Mouse (Mus musculus) frontal cortex, adult 2 months (tissue): Measurements from ENCODE around the gene Ebp. TPM values are rescaled to one million over a fixed set of nuclear protein-coding genes. Genes with fewer than 3 reads are reported as not detected.

Experiments used
- DNase-seq, 2 experiments: peaks; one replicate each; pipeline ENCODE4 v3.0.0; 2022; ENCODE audit warnings: low spot score in 1 of 2; ENCODE audit errors: extremely low spot score in 1 of 2
- polyA plus RNA-seq: library from polyadenylated mRNA; depleted of rRNA; stranded (reverse); fragments of >200 nt; gene quantifications from 2 replicates; pipeline ENCODE4 v1.2.3, GENCODE M21; 2012; rRNA removed

The Ebp gene
- polyA plus RNA-seq: 20.0 and 22.7 TPM in 2 replicates

DNA sequence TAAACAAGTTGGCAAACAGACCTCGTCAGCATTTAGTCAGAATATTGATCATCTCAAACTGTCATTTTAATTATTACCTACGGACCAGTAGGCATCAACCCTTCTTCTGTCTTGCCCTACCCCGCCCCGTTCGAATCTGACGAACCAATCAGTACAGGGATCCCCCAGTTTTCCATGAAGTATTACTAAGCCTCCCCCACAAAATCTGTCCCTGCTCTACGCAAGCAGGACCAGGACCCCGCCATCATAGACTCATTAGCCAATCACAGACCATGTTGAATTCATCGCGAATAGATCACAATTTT is at the start of gene Ebp:
Ebp (minus strand) TSS at position 94 of the 305 bp plus-strand sequence.
- DNase-seq: peak in 1 of 2 experiments; percentile 62

- DNase-seq: no peak
Observed at GRCm38 (mm10) chrX:8238804-8239395, 45.6 kb upstream of the Ebp start.

- DNase-seq: no peak
Observed at GRCm38 (mm10) chrX:8236704-8237103, 43.4 kb upstream of the Ebp start.

- DNase-seq: no peak
Observed at GRCm38 (mm10) chrX:8233602-8234001, 40.3 kb upstream of the Ebp start.

DNA sequence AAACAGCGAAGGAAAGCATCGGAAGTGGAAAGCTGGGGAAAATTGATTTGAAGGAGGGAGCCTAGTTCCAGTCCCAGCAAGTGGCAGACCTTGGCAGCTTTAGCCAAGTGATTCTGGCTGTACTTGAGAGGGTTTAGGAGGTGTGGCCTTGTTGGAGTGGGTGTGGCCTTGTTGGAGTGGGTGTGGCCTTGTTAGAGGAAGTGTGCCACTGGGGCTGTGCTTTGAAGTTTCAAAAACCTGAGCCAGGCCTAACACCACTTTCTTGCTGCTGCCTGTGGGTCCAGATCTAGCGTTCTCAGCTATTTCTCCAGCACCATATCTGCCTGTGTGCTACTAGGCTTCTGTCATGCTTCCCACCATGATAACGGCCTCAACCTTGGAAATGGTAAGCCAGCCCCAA is 37.0 kb upstream of the Ebp start:
- DNase-seq: no peak

DNA sequence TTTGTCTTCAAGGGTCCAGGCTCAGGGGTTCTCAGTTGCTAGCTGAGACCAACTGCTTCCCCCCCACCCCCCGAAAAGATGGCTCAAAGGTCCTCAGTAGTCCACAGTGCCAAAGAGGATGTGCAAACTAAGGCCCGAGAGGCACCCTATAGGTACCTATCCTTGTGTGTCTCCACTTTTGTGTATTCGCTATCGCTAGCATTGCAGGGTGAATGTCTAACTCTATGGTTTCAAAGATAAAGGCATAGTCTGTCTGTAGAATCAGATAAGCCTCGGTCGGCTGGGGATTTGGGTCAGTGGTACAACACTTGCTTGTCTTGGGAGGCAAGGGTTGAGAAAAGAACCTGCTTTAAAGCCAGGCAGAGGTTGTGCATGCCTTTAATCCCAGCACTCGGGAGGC is 30.2 kb upstream of the Ebp start:
- DNase-seq: no peak

DNA sequence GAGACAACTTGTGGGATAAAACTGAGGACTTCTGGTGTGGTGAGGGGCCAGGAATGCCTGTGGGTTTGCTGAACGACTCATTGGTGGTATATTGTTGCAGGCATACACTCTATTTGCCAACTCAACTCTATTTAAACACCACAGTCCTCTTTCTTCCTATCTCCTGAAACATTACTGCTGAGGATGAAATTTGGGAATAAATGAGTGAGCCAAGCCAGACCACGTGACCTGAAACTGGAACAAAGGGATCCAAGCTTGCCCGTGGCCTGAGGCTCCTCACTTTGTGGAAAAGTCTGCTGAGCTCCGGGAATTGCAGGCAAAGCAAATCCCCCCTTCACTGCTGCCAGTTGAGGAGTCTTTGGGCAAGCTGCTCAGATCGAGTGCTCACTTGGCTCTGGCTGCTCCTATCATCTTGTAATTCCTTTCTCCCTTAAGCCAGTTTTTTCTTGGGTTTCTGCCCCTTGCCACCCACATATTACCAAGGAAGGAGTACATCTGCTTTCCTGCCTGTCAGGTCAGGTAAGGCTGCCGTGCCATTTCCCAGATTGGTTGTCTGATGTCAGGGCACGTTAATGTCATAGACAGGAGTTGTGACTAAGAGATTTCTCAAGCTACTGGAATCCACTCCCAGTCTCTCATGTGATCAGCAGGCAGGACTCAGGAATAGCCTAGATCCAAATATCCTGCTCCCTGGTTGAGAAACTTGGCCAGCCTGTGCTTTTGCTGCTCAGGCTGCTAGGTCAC is 29.5 kb upstream of the Ebp start:
- DNase-seq: peak in 1 of 2 experiments; percentile 50

DNA sequence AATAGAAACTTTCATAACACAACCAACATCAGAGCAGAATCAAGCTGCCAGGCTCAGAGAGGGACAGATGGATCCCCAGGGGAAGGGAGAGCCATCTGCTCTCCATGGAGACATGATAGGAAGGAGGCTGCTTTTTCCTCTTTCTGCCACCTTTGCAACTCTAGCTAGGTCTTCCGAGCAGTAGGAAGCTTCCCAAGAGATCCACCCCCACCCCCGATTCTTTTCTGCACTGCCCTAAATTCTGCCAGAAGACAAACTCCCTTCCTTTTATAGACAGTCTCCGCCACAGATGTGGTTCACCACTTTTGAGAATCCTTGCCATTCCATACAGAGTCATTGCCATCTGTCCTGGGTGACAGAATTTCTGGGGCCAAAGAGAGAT is 29.0 kb upstream of the Ebp start:
- DNase-seq: peak; percentile 35 to 73

- no peak for DNase-seq
Observed at GRCm38 (mm10) chrX:8219651-8220050, 26.3 kb upstream of the Ebp start.

DNA sequence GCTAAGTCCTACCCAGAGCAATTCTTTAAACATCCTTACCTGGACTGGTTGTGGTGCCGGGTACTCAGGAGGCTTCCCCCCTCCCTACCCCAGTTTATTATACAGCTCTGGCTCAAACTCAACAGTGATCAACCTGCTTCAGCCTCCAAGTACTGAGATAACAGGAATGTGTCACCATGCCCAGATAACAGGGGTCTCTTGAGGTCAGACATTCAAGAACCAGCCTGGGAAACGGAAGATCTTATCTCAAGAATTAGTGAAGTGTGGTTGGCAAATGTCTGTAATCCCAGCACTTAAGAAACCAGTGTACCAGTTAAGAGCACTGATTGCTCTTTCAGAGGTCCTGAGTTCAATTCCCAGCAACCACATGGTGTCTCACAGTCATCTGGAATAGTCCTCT is 24.8 kb upstream of the Ebp start:
- DNase-seq: no peak

DNA sequence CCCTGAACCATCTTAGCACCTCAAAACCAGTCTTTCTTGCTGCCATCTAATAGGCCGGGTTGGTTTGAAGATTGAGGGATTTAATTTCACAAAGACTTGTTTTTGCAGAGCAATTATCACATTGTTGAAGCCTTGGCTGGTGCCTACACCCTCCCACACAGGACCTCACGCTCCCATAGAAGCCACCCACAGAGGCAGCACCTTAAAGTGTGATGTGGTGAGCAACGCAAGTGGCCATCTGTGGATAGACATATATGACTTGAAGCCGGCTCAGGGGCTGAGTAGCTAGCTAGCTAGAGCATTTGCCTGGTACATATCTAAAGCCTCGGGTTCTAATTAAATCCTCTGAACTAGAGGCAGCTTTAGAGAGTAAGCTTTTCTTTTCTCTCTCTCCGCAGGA is 24.1 kb upstream of the Ebp start:
- DNase-seq: peak; percentile 29 to 71

DNA sequence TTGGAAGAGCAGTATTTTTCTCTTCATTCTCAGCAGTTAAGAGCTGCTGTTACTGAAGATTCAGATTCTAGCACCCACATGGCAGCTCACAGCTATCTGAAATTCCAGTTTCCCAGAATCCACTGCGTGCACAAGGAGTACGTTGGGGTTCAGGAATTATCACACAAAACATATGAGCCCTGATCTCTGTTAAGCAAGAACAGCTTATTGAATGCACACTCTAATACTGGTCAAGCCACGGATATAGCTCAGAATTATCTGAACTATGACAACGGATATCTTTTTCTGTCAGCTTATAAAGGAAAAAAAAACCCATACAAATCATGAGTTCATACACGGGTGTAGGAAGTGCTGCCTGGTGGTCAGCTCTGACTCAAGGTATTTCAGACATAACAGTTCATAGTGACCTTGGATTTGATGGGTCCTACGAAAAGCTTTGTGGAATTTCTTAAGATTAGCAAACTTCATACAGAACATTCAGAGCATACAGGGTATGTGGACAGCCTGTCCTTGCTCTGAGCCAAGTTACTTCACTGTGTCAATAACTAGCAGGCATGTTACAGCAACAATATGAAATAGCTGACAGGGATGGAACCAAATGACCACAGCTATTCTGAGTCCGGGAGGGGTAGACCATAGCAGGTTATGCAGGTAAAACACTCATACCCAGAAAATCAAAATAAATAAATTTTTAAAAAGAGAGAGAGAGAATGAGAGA is 18.3 kb upstream of the Ebp start:
- no peak for DNase-seq

DNA sequence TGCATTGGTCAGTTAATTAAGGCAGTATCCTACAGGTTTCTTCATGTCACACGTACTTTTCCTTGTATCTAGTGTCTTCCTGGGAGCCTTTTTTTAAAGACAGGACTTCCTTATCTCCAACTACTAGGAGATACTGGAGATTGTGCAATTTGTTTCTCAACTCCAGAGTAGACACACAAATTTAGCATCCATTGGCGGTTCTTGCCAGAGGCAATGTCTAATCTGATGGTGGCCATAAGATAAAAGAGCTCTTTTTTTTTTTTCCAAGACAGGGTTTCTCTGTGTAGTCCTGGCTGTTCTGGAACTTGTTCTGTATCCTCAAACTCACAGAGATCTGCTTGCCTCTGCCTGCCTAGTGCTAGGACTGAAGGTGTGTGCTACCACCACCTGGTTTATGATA is 16.4 kb upstream of the Ebp start:
- no peak for DNase-seq

DNA sequence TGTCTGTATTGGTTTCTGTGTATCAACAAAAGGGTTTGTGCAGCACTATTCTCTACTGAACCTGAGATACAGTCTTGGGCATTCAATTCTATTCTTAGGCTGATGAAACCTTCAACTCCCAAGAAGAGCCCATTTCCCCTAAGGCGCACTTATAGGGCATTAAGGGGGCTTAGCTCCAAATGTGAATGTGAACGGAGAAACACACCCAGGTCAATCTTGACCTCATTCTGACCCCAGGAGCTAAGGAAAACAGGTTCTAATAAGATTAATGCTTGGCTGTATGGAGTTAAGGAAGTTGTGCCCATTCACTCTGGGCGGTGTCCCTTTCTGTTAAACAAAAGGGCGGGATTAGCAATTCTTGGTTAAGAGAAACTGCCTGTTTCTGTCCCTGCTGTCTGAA is 13.9 kb upstream of the Ebp start:
- no peak for DNase-seq

DNA sequence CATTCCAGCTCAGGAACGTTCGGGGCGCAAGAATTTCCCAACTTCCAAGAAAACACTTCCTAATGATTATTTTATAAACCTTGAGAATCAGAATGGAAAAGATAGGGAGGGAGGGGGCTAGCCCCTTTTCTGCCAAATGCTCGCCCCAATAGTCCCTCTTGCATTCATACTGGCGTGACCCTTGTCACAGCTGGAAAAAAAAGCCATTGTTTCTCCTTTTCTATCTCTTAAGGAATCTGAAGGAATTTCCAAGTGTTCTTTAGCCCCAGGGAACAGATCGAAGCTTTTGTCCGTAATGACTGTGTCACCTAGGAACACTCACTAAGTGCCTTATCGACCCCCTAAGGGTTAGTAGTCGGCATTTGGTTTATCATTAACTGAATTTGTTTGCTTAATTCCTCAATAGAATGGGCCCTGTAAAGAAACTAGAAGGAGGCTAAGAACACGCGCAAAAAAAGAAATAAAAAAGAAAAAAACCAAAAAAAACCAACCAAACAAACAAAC is 13.4 kb upstream of the Ebp start:
- no peak for DNase-seq

GRCm38 (mm10) chrX:8206015-8206693 is 12.8 kb upstream of the Ebp start, which contains the start of gene Porcn:
Gene Porcn (minus strand): TSS chrX:8206525.
- peak; percentile 58 to 85 for DNase-seq

- DNase-seq: peak in 1 of 2 experiments; percentile 32
Observed at GRCm38 (mm10) chrX:8205551-8205950, 12.2 kb upstream of the Ebp start.

DNA sequence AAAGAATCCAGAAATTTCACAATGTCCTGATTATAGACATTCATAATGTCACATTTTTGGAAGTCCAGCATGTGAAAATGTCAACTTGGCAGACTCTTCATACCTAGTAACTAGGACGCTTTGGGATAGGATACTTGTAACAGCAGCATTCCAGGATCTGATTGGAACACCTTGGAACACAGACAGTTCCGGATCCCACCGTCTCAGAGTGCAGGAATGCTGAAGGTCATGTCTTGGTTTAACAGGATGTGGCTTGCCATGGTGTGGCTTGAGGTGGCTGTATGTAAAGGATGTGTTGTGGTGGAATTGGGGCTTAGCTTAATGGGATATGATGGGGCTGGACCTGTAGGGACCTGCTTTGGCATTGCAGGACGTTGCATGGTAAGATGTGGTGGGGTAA is 11.8 kb upstream of the Ebp start:
- no peak for DNase-seq

DNA sequence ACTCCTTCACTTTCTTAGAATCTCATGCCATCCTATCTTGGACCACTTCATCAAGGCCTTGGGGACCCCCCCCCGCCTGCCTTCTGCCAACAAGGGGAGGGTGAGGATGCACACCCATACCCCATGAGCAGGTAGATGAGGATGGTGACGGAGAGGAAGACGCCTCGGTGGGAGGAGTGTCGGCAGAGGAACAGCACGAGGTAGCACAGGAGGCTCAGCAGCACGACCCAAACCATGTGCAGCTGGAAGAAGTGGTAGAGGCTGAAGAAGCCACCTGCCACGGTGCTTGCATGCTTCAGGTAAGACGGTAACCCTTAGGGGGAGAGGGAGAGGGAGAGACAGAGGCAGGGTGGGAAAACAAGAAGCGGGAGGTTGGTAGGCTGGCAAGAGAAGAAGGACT is 10.8 kb upstream of the Ebp start:
- DNase-seq: no peak

DNA sequence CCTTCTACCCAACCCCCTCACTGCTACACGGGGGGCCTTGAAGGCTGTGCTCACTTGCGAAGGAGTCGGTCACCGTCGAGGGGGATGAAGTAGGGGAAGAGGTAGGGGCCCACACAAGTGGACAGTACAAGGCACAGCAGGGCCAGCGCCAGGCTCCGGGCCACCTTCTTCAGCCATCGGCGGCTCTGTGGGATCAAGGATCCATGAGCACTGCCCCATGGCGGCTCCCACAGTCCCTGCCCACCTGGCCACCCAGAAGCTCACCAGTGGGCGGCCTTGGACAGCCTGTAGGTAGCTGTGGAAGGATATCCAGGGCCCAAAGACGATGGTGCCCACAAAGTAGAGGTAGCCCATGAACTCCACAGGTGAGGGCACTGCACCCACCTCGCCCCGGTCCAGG is 9.8 kb upstream of the Ebp start:
- DNase-seq: no peak
